Mouse (Mus musculus) hindbrain, embryonic 15.5 days (tissue): ENCODE measurements around the gene Baz2b. TPM values are rescaled to one million over a fixed set of nuclear protein-coding genes. Genes with fewer than 3 reads are reported as not detected.

Experiments used
- ATAC-seq: fragments of 200-750 bp; cut with Nextera tagmentation; 2 replicates; pipeline ENCODE4 v1.8.0; 2017; ENCODE audit warnings: low read depth, moderate number of reproducible peaks, moderate TSS enrichment; ENCODE audit not compliant: low FRiP score
- H3K27ac ChIP-seq: fragments of 300-500 bp; sonication (generic); replicated peaks from 2 replicates; pipeline ENCODE4 v1.5.1; 2015; ENCODE audit warnings: mild to moderate bottlenecking, inconsistent platforms
- H3K27me3 ChIP-seq: fragments of 300-500 bp; sonication (generic); 2 replicates; pipeline ENCODE4 v1.6.1; 2015; ENCODE audit warnings: control low read depth, inconsistent platforms
- H3K36me3 ChIP-seq: fragments of 300-500 bp; sonication (generic); 2 replicates; pipeline ENCODE4 v1.6.1; 2015; ENCODE audit warnings: control low read depth, inconsistent platforms
- H3K4me1 ChIP-seq: fragments of 300-500 bp; sonication (generic); replicated peaks from 2 replicates; pipeline ENCODE4 v1.6.1; 2015; ENCODE audit warnings: control low read depth, inconsistent platforms
- H3K4me2 ChIP-seq: fragments of 300-500 bp; sonication (generic); 2 replicates; pipeline ENCODE4 v1.6.1; 2015; ENCODE audit warnings: moderate library complexity, mild to moderate bottlenecking, inconsistent platforms
- H3K4me3 ChIP-seq: fragments of 300-500 bp; sonication (generic); 2 replicates; pipeline ENCODE4 v1.5.1; 2015; ENCODE audit warnings: mild to moderate bottlenecking, inconsistent platforms
- H3K9ac ChIP-seq: fragments of 300-500 bp; sonication (generic); 2 replicates; pipeline ENCODE4 v1.6.1; 2015; ENCODE audit warnings: inconsistent platforms
- H3K9me3 ChIP-seq: fragments of 300-500 bp; sonication (generic); 2 replicates; pipeline ENCODE4 v1.6.1; 2016; ENCODE audit warnings: control low read depth, inconsistent platforms
- WGBS: fragments of 180-500 bp; shearing (Covaris S2); methylation state at CpG from one replicate; pipeline ENCODE4 v1.1.7; 2015; 5-methylcytosine and 5-hydroxymethylcytosine counted together
- polyA plus RNA-seq: library from polyadenylated mRNA; unstranded; fragments of >200 nt; fragmentation: Nextera tagmentation; extraction: Ambion mirVana; gene quantifications from 2 replicates; pipeline ENCODE4 v1.2.1, GENCODE M21; 2015

Gene Baz2b
- polyA plus RNA-seq, 1 experiment from 2014 or later: 74.7 TPM

DNA sequence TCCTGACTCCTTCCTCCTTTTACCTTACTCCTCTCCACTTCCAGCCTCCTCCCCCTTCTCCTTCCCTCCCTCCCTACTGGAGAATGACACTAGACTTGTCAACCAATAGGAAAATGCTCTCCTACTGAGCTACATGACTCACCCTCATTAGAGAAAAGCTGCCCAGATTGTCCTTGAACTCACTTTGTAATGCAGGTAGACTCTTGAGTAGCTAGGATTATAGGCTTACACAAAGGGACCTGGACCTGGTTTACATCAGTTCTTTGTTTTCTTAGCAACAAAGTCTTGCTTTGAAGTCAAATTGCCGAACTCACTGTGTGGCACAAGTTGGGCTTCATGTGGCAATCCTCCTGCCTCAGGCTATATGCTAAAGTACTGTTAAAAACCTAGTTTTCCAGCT lies 12.8 kb downstream of the Baz2b start:
- no peak for ATAC-seq
- no peak overlapping the region for H3K27ac ChIP-seq
- H3K36me3 ChIP-seq: no peaks in the 10 kb centered on the region
- H3K27me3 ChIP-seq: no peaks in the 10 kb centered on the region
- H3K9me3 ChIP-seq: no peaks in the 10 kb centered on the region
- H3K4me3 ChIP-seq: no peak overlapping the region
- H3K4me2 ChIP-seq: no peak overlapping the region
- H3K9ac ChIP-seq: no peak overlapping the region
- no peaks in the 10 kb centered on the region for H3K4me1 ChIP-seq
- 66% methylated on average over 1 of the region's 1 CpGs for WGBS

DNA sequence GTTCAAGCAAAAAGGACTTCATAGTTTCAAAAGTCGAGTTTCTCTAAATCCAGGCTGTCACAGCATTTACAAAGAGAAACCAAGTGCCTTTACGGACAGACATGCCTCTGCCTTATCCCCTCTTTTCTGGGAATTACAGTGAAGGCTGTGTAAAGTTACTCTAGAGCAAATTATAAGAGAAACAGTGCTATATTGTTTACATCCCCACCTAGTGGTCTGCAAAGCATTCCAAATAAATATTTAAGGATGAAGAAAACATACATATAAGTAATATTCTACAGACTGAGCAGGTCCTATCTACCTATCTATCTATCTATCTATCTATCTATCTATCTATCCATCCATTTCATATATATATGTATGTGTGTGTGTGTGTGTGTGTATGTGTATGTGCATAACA lies 27.9 kb downstream of the Baz2b start:
- Histone ChIP-seq H3K27me3 (no peaks in the 10 kb centered on the region), H3K4me3 (no peak overlapping the region), H3K27ac (no peak overlapping the region), H3K9ac (no peak overlapping the region), H3K36me3 (no peaks in the 10 kb centered on the region), H3K4me1 (no peaks in the 10 kb centered on the region), H3K4me2 (no peak overlapping the region), H3K9me3 (no peaks in the 10 kb centered on the region)
- WGBS: 58% methylated on average over 2 of the region's 2 CpGs
- no peak for ATAC-seq

DNA sequence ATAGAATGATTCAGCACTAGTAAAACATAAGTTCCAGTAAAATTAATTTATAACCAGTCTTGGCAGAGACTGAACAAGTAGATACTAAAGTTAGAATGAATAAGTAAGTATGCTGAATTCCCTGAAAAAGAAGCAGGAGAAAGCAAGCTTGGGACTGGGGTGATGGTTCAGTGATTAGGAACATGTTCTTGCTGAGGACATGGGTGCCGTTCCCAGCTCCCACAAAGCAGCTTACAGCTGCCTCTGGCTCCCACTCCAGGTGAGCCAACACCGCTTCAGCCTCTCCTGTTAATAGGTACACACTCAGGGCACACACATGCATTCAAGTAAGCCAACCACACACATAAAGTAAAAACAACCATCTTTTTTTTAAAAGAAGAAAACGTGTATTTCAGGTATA lies 32.1 kb downstream of the Baz2b start:
- Histone ChIP-seq H3K4me3 (no peak overlapping the region), H3K27ac (no peak overlapping the region), H3K9ac (no peak overlapping the region), H3K27me3 (no peaks in the 10 kb centered on the region), H3K36me3 (no peaks in the 10 kb centered on the region), H3K9me3 (no peaks in the 10 kb centered on the region), H3K4me1 (no peaks in the 10 kb centered on the region), H3K4me2 (no peak overlapping the region)
- ATAC-seq: no peak
- 81% methylated on average over 3 of the region's 3 CpGs for WGBS

- no peaks in the 10 kb centered on the region for H3K27me3 ChIP-seq
- H3K9me3 ChIP-seq: no peaks in the 10 kb centered on the region
- H3K4me1 ChIP-seq: no peaks in the 10 kb centered on the region
- WGBS: 85% methylated on average over 5 of the region's 5 CpGs
- H3K4me2 ChIP-seq: no peak overlapping the region
- H3K27ac ChIP-seq: no peak overlapping the region
- H3K9ac ChIP-seq: no peak overlapping the region
- no peak for ATAC-seq
- H3K36me3 ChIP-seq: no peaks in the 10 kb centered on the region
- H3K4me3 ChIP-seq: no peak overlapping the region
Observed at GRCm38 (mm10) chr2:60176087-60176486, 33.6 kb downstream of the Baz2b start.

GRCm38 (mm10) chr2:60175078-60175477 lies 34.6 kb downstream of the Baz2b start:
- no peak overlapping the region for H3K4me2 ChIP-seq
- no peaks in the 10 kb centered on the region for H3K36me3 ChIP-seq
- no peak overlapping the region for H3K4me3 ChIP-seq
- H3K9ac ChIP-seq: no peak overlapping the region
- ATAC-seq: no peak
- no peaks in the 10 kb centered on the region for H3K9me3 ChIP-seq
- no peaks in the 10 kb centered on the region for H3K4me1 ChIP-seq
- H3K27ac ChIP-seq: no peak overlapping the region
- H3K27me3 ChIP-seq: no peaks in the 10 kb centered on the region
- WGBS: 95% methylated on average over 3 of the region's 4 CpGs

GRCm38 (mm10) chr2:60173595-60173994 lies 36.0 kb downstream of the Baz2b start:
- Histone ChIP-seq H3K9ac (no peak overlapping the region), H3K27ac (no peak overlapping the region), H3K9me3 (no peaks in the 10 kb centered on the region), H3K4me3 (no peak overlapping the region), H3K27me3 (no peaks in the 10 kb centered on the region), H3K4me2 (no peak overlapping the region), H3K4me1 (no peaks in the 10 kb centered on the region), H3K36me3 (no peaks in the 10 kb centered on the region)
- ATAC-seq: no peak
- WGBS: 92% methylated on average over 4 of the region's 4 CpGs

- Histone ChIP-seq H3K4me3 (no peak overlapping the region), H3K36me3 (no peaks in the 10 kb centered on the region), H3K27ac (no peak overlapping the region), H3K4me2 (no peak overlapping the region), H3K9me3 (no peaks in the 10 kb centered on the region), H3K9ac (no peak overlapping the region), H3K4me1 (no peaks in the 10 kb centered on the region), H3K27me3 (no peaks in the 10 kb centered on the region)
- WGBS: 63% methylated on average over 3 of the region's 3 CpGs
- ATAC-seq: no peak
Observed at GRCm38 (mm10) chr2:60173190-60173589, 36.4 kb downstream of the Baz2b start.

DNA sequence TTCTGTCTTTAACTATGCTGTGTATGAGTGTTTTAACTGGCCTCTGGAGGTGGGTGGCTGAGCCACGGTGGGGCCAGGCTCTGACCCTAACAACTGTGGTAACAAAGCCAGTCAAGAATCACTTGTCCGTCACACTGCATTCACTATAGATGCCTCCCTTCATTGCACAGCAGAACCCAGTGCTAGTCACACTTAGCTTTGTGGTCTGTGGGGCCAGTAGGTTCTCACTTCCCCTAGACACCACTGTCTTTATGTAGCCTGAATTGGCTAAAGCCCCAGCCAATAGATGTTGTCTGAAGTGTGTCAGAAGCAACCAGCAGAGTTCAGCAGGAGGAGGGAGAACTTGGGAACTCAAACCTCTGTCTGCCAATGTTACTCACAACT lies 37.1 kb downstream of the Baz2b start:
- H3K4me3 ChIP-seq: no peak overlapping the region
- no peak overlapping the region for H3K4me2 ChIP-seq
- no peaks in the 10 kb centered on the region for H3K9me3 ChIP-seq
- H3K36me3 ChIP-seq: no peaks in the 10 kb centered on the region
- 43% methylated on average over 2 of the region's 2 CpGs for WGBS
- H3K27ac ChIP-seq: no peak overlapping the region
- ATAC-seq: no peak
- no peaks in the 10 kb centered on the region for H3K27me3 ChIP-seq
- no peaks in the 10 kb centered on the region for H3K4me1 ChIP-seq
- H3K9ac ChIP-seq: no peak overlapping the region

DNA sequence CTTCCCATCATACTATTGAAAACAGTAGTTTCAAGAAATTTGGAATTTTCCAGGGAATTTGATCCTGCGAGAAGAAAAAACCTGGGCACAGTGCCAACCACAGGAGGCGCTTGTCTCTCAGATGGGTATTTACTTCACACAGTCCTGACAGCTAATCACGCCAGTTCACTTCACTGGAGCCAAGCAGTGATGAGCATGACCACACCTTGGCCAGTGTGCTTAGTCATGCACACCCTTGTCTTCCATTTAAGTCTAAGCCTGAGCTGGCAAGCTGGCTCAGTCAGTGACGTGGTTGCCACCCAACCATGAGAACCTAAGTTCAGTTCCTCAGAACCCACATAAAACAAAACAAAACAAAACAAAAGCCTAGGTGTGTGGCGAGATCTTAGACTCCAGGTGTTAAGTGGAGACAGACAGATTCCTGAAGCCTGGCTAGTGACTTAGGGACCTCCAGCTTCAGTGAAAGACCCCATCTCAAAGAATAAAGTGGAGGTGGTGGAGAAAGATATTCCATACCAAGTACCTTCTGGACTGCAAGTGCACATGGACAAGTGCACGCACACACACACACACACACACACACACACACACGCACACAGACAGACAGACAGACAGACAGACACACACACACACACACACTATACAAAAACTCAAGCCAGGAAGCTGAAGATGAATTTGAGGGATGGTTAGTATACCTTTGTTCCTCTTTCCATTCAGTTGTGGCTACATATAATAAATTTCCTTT lies 37.7 kb downstream of the Baz2b start:
- H3K4me1 ChIP-seq: no peaks in the 10 kb centered on the region
- 64% methylated on average over 7 of the region's 7 CpGs for WGBS
- ATAC-seq: no peak
- H3K36me3 ChIP-seq: no peaks in the 10 kb centered on the region
- no peak overlapping the region for H3K4me3 ChIP-seq
- no peak overlapping the region for H3K4me2 ChIP-seq
- H3K27ac ChIP-seq: no peak overlapping the region
- no peaks in the 10 kb centered on the region for H3K27me3 ChIP-seq
- H3K9ac ChIP-seq: no peak overlapping the region
- H3K9me3 ChIP-seq: no peaks in the 10 kb centered on the region

DNA sequence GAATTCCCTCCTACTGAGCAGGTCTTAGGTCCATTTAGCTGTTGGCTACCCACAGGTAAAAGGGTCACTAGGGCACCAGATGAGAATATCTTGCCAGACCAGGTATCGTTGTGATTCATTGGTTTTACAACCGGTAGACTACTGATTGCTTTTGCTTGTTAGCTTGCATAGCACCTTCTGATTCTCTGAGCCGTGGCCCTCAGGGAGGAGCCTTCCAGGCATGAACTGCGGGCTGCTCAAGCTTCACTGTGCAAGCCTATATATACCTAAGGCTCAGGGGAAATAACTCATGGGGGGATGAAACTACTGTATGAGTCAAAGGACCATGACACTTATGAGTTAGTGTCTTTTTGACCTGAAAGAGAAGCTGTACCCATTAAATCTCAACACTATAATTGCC lies 42.8 kb downstream of the Baz2b start:
- Histone ChIP-seq H3K4me3 (no peak overlapping the region), H3K27me3 (no peaks in the 10 kb centered on the region), H3K27ac (no peak overlapping the region), H3K36me3 (no peaks in the 10 kb centered on the region), H3K4me1 (no peaks in the 10 kb centered on the region), H3K4me2 (no peak overlapping the region), H3K9ac (no peak overlapping the region), H3K9me3 (no peaks in the 10 kb centered on the region)
- ATAC-seq: no peak
- 91% methylated on average over 4 of the region's 4 CpGs for WGBS

- Histone ChIP-seq H3K9me3 (no peaks in the 10 kb centered on the region), H3K36me3 (no peaks in the 10 kb centered on the region), H3K9ac (no peak overlapping the region), H3K4me3 (no peak overlapping the region), H3K27ac (no peak overlapping the region), H3K4me1 (no peaks in the 10 kb centered on the region), H3K27me3 (no peaks in the 10 kb centered on the region), H3K4me2 (no peak overlapping the region)
- no peak for ATAC-seq
- WGBS: 94% methylated on average over 11 of the region's 11 CpGs
Observed at GRCm38 (mm10) chr2:60165679-60166078, 44.0 kb downstream of the Baz2b start.

DNA sequence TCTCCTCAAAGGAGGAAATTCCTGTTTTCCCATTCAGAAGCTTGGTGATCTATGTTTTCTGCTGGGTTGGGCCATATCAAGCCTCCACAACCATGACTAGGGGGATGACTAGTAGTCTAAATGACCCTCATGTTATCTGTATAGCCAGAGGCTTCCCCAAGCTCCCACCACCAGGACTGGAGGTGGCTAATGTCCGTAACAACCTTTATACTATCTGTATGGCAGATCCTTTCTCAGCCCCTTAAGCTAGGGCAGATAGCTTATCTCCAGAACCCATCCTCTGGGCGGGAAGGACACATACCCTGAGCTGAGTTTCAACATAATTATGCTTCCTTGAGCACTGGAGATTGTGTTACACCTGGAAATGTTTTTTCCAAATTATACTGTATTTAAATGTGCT lies 45.9 kb downstream of the Baz2b start:
- 85% methylated on average over 2 of the region's 2 CpGs for WGBS
- peaks cover under 1% of the 10 kb centered on the region; the same call in 1 of the 2 replicates for H3K36me3 ChIP-seq
- no peaks in the 10 kb centered on the region for H3K9me3 ChIP-seq
- ATAC-seq: no peak
- no peak overlapping the region for H3K27ac ChIP-seq
- no peak overlapping the region for H3K9ac ChIP-seq
- H3K4me1 ChIP-seq: no peaks in the 10 kb centered on the region
- H3K4me3 ChIP-seq: no peak overlapping the region
- H3K27me3 ChIP-seq: no peaks in the 10 kb centered on the region
- H3K4me2 ChIP-seq: no peak overlapping the region

DNA sequence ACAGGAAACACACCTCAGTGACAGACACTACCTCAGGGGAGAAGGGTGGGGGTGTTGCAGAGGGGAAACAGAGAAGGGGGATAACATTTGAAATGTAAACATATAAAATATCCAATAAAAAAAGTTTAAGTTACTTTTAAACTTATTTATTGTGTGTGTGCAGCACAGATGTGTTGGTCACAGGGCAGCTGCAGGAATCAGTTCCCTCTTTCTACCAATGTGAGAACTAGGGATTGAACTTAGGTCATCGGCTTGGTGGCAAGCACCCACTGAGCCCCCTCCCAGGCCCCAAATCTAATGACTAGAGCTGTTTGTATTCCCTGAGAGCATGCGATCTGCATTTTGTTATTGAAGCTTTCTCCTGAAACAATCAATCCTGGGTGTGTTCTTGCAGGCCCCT lies 57.2 kb downstream of the Baz2b start:
- Histone ChIP-seq H3K4me2 (no peak overlapping the region), H3K9ac (no peak overlapping the region), H3K4me3 (no peak overlapping the region), H3K36me3 (no peaks in the 10 kb centered on the region), H3K27me3 (no peaks in the 10 kb centered on the region), H3K9me3 (no peaks in the 10 kb centered on the region), H3K27ac (no peak overlapping the region), H3K4me1 (no peaks in the 10 kb centered on the region)
- 76% methylated on average over 2 of the region's 2 CpGs for WGBS
- ATAC-seq: no peak
